Mouse (Mus musculus) lung, adult 2 months (tissue): ENCODE data around the gene Epsti1.

Experiments
- CTCF ChIP-seq: fragments of 200-500 bp; IDR thresholded peaks from 2 replicates; pipeline ENCODE4 v1.5.1; 2011; ENCODE audit warnings: mild to moderate bottlenecking, low read length, control low read depth; ENCODE audit not compliant: insufficient read depth
- POLR2A ChIP-seq: fragments of 200-500 bp; IDR thresholded peaks from 2 replicates; pipeline ENCODE4 v1.6.1; 2011; ENCODE audit warnings: low read depth, mild to moderate bottlenecking, control low read depth, low read length, borderline replicate concordance; ENCODE audit errors: extremely low read depth

DNA sequence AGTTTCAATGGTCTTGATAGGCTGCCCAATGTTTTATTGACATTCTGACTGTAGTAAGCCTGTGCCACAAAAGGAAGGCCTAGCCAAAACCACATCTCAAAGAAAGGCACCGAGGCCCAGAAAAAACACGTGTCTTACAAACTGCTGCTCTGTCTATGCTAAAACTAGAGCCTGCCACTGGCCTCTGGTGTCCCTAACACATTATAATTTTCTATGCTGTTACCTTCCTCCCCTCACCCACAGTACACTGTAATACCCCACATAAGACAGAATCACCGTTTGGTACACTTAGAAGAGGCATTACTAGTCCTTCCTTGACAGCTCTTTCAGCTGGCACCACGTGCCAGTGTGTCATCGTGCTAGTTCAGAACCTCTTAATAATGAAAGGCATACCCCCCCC lies 36.4 kb upstream of the Epsti1 start:
- TF ChIP-seq POLR2A (no peak), CTCF (no peak)
